Mouse (Mus musculus): ENCODE data around the gene Bpgm. TPM values are rescaled to one million over a fixed set of nuclear protein-coding genes. Genes with fewer than 3 reads are reported as not detected.

The Bpgm gene
- polyA plus RNA-seq, 1 experiment = not detected

DNA sequence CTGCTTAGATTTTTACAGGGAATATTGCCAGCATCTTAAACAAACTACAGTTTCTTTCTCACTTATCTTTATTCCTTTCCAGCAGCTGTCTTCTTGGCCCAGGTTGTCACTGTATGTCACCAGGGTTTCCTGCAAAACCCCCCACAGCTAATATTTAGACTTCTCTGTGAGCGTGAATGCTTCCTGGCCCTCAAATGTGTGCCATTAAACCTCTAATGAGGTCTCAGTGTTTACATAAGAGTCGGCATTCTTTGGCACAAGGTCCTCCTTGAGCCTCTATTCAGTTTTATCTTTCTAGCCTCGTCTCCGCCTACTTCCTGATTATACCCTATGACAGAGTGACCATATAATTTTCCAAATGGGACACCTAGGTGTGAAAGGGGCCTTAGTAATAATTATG, 4.7 kb downstream of the Bpgm start:
- no peak for TF ChIP-seq POLR2A (IDR thresholded peaks at IDR 0.05; ENCODE audit: insufficient read depth, low read depth, low read length)
- no peak for TF ChIP-seq CTCF (IDR thresholded peaks at IDR 0.05; ENCODE audit: insufficient read depth, low read depth, low read length)
- Histone ChIP-seq H3K27ac (ENCODE audit: insufficient read depth, low read depth, low read length) (no peak overlapping the region), H3K4me3 (ENCODE audit: insufficient read depth, low read depth, low read length) (no peak overlapping the region), H3K4me1 (ENCODE audit: control insufficient read depth, insufficient read depth, low read length) (peaks cover 12% of the 10 kb centered on the region)
- 54% methylated on average over 4 of the region's 4 CpGs for WGBS

DNA sequence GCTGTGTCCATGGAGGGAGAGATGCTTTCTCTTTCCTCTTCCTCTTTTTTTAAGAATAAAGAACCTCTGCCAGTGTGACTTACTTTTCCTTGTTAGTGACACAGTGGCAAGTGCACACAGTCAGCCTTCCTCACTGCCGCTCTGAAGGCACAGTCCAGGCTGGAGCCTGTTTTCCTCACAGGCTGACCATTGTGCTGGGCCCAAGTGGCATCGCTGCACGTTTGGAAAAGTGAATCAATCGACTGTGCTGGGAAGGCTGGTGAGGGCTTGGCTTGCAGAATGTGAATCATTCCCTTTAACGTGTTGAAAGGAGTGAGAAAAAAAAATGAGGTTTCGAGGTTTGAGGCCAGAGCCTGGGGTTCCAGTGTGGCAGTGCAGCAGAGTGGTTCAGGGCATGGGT, 5.3 kb downstream of the Bpgm start:
- 49% methylated on average over 6 of the region's 6 CpGs for WGBS
- peaks cover 16% of the 10 kb centered on the region for H3K4me1 ChIP-seq (ENCODE audit: control insufficient read depth, insufficient read depth, low read length)
- no peak overlapping the region for H3K27ac ChIP-seq (ENCODE audit: insufficient read depth, low read depth, low read length)
- no peak overlapping the region for H3K4me3 ChIP-seq (ENCODE audit: insufficient read depth, low read depth, low read length)
- TF ChIP-seq POLR2A (IDR thresholded peaks at IDR 0.05; ENCODE audit: insufficient read depth, low read depth, low read length) (no peak), CTCF (IDR thresholded peaks at IDR 0.05; ENCODE audit: insufficient read depth, low read depth, low read length) (no peak)

DNA sequence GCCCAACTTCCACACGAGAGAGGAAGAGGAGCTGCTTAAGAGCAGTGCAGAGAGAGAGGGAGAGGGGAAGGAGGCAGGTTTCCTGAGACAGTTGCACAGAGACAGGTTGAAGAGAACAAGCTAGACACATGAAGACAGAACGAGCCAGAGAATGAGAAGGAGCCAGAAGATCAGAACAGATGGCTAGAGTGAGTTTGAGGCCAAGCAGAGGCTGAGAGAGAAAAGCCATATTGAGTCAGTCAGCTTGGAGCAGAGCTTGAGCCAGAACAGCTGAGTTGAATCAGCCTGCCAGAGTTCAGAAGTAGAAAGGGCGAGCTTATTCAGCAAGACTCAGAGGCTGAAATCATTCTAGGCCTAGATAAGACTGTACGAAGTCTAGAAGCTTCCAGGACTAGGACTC, 6.8 kb downstream of the Bpgm start:
- Histone ChIP-seq H3K27ac (ENCODE audit: insufficient read depth, low read depth, low read length) (no peak overlapping the region), H3K4me1 (ENCODE audit: control insufficient read depth, insufficient read depth, low read length) (peaks cover 18% of the 10 kb centered on the region), H3K4me3 (ENCODE audit: insufficient read depth, low read depth, low read length) (no peak overlapping the region)
- TF ChIP-seq POLR2A (IDR thresholded peaks at IDR 0.05; ENCODE audit: insufficient read depth, low read depth, low read length) = no peak
- no peak for TF ChIP-seq CTCF (IDR thresholded peaks at IDR 0.05; ENCODE audit: insufficient read depth, low read depth, low read length)
- 82% methylated on average over 4 of the region's 4 CpGs for WGBS

DNA sequence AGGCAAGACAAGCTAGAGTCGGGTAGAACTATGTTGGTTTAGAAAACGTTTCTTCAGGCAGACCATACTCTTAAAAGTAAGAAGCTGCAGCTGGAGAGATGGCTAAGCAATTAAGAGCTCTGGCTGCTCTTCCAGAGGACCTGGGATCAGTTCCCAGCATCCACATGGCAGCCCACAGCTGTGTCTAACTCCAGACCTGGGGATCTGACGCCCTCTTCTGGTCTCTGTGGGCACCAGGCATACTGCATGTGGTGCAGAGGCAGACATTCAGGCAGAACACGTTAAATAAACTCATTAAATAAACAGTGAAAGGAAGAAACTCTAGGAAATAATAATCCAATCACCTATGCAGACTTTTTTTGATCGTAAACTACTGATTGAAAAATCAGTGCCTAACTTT, 7.4 kb downstream of the Bpgm start:
- no peak for TF ChIP-seq CTCF (IDR thresholded peaks at IDR 0.05; ENCODE audit: insufficient read depth, low read depth, low read length)
- no peak for TF ChIP-seq POLR2A (IDR thresholded peaks at IDR 0.05; ENCODE audit: insufficient read depth, low read depth, low read length)
- H3K4me3 ChIP-seq (ENCODE audit: insufficient read depth, low read depth, low read length) = no peak overlapping the region
- H3K4me1 ChIP-seq (ENCODE audit: control insufficient read depth, insufficient read depth, low read length) = peaks cover 15% of the 10 kb centered on the region
- no peak overlapping the region for H3K27ac ChIP-seq (ENCODE audit: insufficient read depth, low read depth, low read length)
- WGBS = 94% methylated on average over 5 of the region's 5 CpGs

DNA sequence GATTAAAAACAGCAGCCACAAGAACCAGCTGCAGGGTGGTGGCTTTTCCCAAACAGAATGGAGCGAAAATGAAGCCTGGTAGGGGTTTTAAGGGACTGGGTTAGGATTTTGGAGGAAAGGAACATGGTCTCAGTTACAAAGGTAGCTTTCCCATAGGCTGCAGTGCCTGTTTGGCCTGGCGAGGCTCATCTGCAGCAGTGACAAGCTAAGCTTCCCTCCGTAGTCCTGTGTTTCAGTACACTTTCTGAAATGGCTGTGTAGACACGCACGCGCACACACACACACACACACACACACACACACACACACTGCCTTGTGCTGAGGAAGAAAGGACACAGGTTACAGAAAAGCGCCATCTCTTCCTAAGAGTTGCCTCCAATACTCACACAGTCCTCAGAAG, 7.8 kb downstream of the Bpgm start:
- WGBS = 95% methylated on average over 7 of the region's 7 CpGs
- no peak overlapping the region for H3K4me3 ChIP-seq (ENCODE audit: insufficient read depth, low read depth, low read length)
- H3K27ac ChIP-seq (ENCODE audit: insufficient read depth, low read depth, low read length) = no peak overlapping the region
- TF ChIP-seq CTCF (IDR thresholded peaks at IDR 0.05; ENCODE audit: insufficient read depth, low read depth, low read length) = no peak
- TF ChIP-seq POLR2A (IDR thresholded peaks at IDR 0.05; ENCODE audit: insufficient read depth, low read depth, low read length) = no peak
- H3K4me1 ChIP-seq (ENCODE audit: control insufficient read depth, insufficient read depth, low read length) = peaks cover 15% of the 10 kb centered on the region

DNA sequence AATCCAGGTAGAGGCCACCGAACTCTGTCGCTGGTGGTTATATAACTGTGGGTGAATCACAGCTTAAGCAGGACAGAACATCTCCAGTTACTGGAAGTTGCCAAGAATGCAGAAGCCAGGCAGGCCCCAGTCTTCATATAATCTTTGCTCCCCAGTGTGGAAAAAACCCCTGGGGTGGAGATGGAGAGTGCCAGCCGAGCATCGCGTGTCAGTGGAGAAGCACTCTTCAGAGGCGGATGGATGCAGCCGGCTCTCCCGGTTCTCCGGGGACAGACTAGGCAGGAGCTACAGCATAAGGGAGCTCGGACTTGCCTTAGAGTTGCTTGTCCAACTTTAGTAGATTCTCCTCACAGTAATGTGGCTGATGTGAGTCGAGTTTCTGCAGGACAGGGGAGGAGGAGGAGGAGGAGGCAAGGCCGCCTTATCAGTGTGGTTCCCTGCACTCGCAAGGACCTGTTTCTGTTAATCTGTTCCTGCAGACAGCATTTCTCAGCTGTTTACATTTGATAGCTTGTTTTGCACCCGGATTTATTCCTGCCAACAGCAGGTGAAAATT, 10.1 kb downstream of the Bpgm start:
- TF ChIP-seq CTCF (IDR thresholded peaks at IDR 0.05; ENCODE audit: insufficient read depth, low read depth, low read length) (no peak), POLR2A (IDR thresholded peaks at IDR 0.05; ENCODE audit: insufficient read depth, low read depth, low read length) (no peak)
- H3K4me1 ChIP-seq (ENCODE audit: control insufficient read depth, insufficient read depth, low read length) = peaks cover 15% of the 10 kb centered on the region
- WGBS = 78% methylated on average over 14 of the region's 14 CpGs
- H3K4me3 ChIP-seq (ENCODE audit: insufficient read depth, low read depth, low read length) = no peak overlapping the region
- H3K27ac ChIP-seq (ENCODE audit: insufficient read depth, low read depth, low read length) = no peak overlapping the region

DNA sequence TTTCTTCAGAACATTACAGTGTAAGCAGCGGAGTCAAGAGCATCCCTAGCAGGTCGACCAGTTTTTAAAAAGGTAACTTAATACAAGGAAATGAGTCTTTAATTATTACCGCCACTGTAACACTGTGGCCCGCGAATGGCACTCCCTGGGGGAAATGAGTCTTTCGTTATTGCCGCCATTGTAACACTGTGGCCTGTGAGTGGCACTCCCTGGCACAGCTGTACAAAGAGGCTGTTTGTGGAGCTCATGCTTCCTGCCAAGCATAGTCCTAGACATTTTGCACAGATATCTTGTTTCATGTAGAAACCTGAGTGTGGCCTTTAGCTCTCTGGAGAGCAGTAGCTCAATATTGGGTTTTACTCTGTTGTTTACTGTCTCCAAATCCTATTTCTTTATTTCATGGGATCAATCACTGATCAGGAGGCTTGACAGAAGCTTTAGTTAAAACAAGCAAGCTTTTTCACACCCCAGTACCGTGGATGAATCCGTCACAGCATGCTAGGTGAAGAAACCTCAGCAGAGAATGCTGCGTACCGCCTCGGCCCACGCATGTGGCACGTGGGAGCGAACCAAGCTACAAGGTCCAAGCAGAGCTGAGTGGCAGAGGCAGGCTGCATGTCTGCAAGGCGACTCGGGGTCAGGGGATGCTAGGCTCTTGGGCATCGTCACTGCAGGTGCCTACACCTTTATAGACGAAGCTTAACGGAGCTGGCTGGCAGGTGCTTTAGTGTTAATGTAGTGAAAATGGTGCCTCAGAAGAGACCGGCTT, 17.5 kb downstream of the Bpgm start:
- TF ChIP-seq CTCF (IDR thresholded peaks at IDR 0.05; ENCODE audit: insufficient read depth, low read depth, low read length) (no peak), POLR2A (IDR thresholded peaks at IDR 0.05; ENCODE audit: insufficient read depth, low read depth, low read length) (no peak)
- Histone ChIP-seq H3K4me3 (ENCODE audit: insufficient read depth, low read depth, low read length) (no peak overlapping the region), H3K27ac (ENCODE audit: insufficient read depth, low read depth, low read length) (no peak overlapping the region), H3K4me1 (ENCODE audit: control insufficient read depth, insufficient read depth, low read length) (no peaks in the 10 kb centered on the region)
- 79% methylated on average over 21 of the region's 21 CpGs for WGBS

DNA sequence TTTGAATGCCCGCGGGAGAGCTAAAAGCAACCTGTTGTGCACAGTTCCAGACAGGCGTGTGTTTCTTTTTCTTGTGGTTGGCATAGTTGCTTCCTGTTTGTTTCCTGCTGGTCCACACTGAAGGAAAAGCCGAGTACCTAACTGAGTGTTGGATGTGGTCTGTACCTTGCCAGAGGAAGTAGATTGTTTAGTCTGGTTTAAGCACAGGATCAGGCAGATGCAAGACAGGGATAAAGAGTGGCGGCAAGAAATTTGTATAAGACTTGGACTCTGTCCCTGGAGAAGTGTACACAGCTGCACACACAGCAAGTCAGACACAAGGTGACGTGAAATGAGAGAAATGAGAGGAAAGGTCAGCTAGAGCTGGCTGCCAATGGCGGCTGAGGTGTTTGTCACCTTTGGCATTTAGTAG, 19.1 kb downstream of the Bpgm start:
- no peak for TF ChIP-seq POLR2A (IDR thresholded peaks at IDR 0.05; ENCODE audit: insufficient read depth, low read depth, low read length)
- no peak for TF ChIP-seq CTCF (IDR thresholded peaks at IDR 0.05; ENCODE audit: insufficient read depth, low read depth, low read length)
- Histone ChIP-seq H3K4me1 (ENCODE audit: control insufficient read depth, insufficient read depth, low read length) (no peaks in the 10 kb centered on the region), H3K4me3 (ENCODE audit: insufficient read depth, low read depth, low read length) (no peak overlapping the region), H3K27ac (ENCODE audit: insufficient read depth, low read depth, low read length) (no peak overlapping the region)
- WGBS = 71% methylated on average over 7 of the region's 7 CpGs

DNA sequence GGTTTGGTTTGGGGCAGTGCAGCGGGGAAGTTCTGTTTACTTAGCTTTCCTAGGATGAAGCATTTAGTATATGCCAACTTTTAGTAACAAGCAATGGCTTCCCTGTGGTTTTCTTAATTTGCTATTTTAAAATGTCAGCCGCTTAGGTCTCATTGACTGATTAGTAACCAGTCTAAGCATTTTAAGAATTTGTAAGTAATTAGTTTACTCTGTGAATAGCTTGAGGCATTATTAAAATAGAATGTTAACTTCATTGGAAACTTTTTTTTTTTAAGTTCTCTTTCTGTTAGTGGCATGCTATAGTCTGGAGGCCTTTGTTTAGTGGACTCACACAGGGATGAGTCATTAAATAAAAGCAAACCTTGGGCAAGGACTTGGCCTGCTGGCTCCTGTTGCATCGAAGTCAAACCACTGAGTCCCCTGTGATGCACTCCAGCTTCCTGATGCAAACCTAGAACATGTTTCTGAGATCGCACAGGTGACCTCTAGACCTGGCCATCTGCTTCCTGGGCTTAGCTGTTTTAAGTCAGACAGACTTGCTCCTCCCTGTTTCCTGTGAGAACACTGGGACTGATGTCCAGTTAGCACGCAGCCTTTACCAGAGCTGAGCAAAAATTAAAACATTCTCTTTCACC, 22.1 kb downstream of the Bpgm start:
- H3K4me3 ChIP-seq (ENCODE audit: insufficient read depth, low read depth, low read length) = no peak overlapping the region
- H3K27ac ChIP-seq (ENCODE audit: insufficient read depth, low read depth, low read length) = no peak overlapping the region
- WGBS = 67% methylated on average over 5 of the region's 5 CpGs
- peaks cover 4% of the 10 kb centered on the region; the same call in 1 of the 2 replicates for H3K4me1 ChIP-seq (ENCODE audit: control insufficient read depth, insufficient read depth, low read length)
- TF ChIP-seq POLR2A (IDR thresholded peaks at IDR 0.05; ENCODE audit: insufficient read depth, low read depth, low read length) = no peak
- no peak for TF ChIP-seq CTCF (IDR thresholded peaks at IDR 0.05; ENCODE audit: insufficient read depth, low read depth, low read length)
